Mouse (Mus musculus): ENCODE data around the gene Oat.

Oat gene

GRCm38 (mm10) chr7:132541566-132541965 is 34.6 kb downstream of the Oat start:
- no peak for DNase-seq (ENCODE audit: low spot score)

- DNase-seq (ENCODE audit: low spot score), result no peak
These were observed 35.6 kb downstream of the Oat start for GRCm38 (mm10) chr7:132540597-132540996.

- no peak for DNase-seq (ENCODE audit: low spot score)
These were observed 47.0 kb downstream of the Oat start for GRCm38 (mm10) chr7:132529206-132529605.

- peak; percentile 10 for DNase-seq (ENCODE audit: low spot score)
These were observed 62.7 kb downstream of the Oat start for GRCm38 (mm10) chr7:132513419-132513982.

GRCm38 (mm10) chr7:132509110-132509509 is 67.1 kb downstream of the Oat start:
- DNase-seq (ENCODE audit: low spot score), result no peak
